In genomic region chr7:63936986-63937235, GRCm38 (mm10) we compare ENCODE assay signal across 9 mouse cellular contexts. TPM values are rescaled to one million over a fixed set of nuclear protein-coding genes. Genes with fewer than 3 reads are reported as not detected.
DNase-seq lines count a peak whose midpoint lies in the region; ATAC-seq and TF ChIP-seq lines count a peak whose summit lies in the region.
"Had no signal": no experiment of that assay in that cellular context is flagged by ENCODE, and none has a peak within 500 bp of the region (broad histone marks: within the 10 kb centered on the region; RNA-seq: fewer than 3 reads in every experiment).

No protein-coding gene starts in this region.

- peaks cover 59% of the 10 kb centered on the region for H3K79me2 ChIP-seq in MEL (ENCODE audit: control insufficient read depth, insufficient read depth, low read length, poor library complexity)

- TF ChIP-seq POLR2A in MEL (IDR thresholded peaks at IDR 0.05; ENCODE audit: control insufficient read depth in 1 of 2, insufficient read depth in 1 of 2, low read depth in 1 of 2, low read length in 2 of 2, poor library complexity in 1 of 2): peak in 1 of 2 experiments; percentile 16; a peak in 1 of 4 replicates

- H3K4me3 ChIP-seq in heart, postnatal 0 days (ENCODE audit: low read depth, low read length): peak overlapping the region; percentile 98
- H3K4me3 ChIP-seq in MEL (ENCODE audit: control insufficient read depth in 1 of 2, insufficient read depth in 1 of 2, low read depth in 2 of 2, low read length in 2 of 2): peak overlapping the region; percentile 77 to 96
- H3K4me3 ChIP-seq in hindbrain, embryonic 12.5 days: peak overlapping the region; percentile 68
- peak overlapping the region; percentile 80 for H3K4me3 ChIP-seq in midbrain, embryonic 13.5 days (replicated peaks)

- no peak for ATAC-seq in heart, postnatal 0 days (ENCODE audit: insufficient read depth, low read depth)
- ATAC-seq in hindbrain, embryonic 12.5 days (ENCODE audit: low FRiP score): no peak
- no peak for ATAC-seq in midbrain, embryonic 13.5 days

- TF ChIP-seq CTCF in heart, postnatal 0 days (IDR thresholded peaks at IDR 0.05; ENCODE audit: low read depth): no peak
- TF ChIP-seq CTCF in MEL (IDR thresholded peaks at IDR 0.05 in 2 of 3, conservative IDR thresholded peaks at IDR 0.05 in 1 of 3; ENCODE audit: control insufficient read depth in 1 of 3, insufficient read depth in 1 of 3, low read depth in 2 of 3, low read length in 3 of 3, poor library complexity in 1 of 3, severe bottlenecking in 1 of 3): no peak

- no peaks in the 10 kb centered on the region for H3K9me3 ChIP-seq in heart, postnatal 0 days (replicated peaks; ENCODE audit: control insufficient read depth, low read length)
- H3K9me3 ChIP-seq in MEL (replicated peaks; ENCODE audit: insufficient read depth, low read length): no peaks in the 10 kb centered on the region
- no peaks in the 10 kb centered on the region for H3K9me3 ChIP-seq in hindbrain, embryonic 12.5 days (replicated peaks)
- H3K9me3 ChIP-seq in midbrain, embryonic 13.5 days: no peaks in the 10 kb centered on the region

- TF ChIP-seq EP300 in heart, postnatal 0 days (IDR thresholded peaks at IDR 0.05; ENCODE audit: low read depth): no peak
- TF ChIP-seq EP300 in MEL (IDR thresholded peaks at IDR 0.05; ENCODE audit: low read depth in 1 of 2, low read length in 2 of 2): no peak

- peak overlapping the region; percentile 96 for H3K9ac ChIP-seq in heart, postnatal 0 days (replicated peaks; ENCODE audit: low read depth, low read length)
- peak overlapping the region; percentile 85 for H3K9ac ChIP-seq in MEL (ENCODE audit: control insufficient read depth, low read depth, low read length, poor library complexity, severe bottlenecking)
- peak overlapping the region; percentile 90 for H3K9ac ChIP-seq in hindbrain, embryonic 12.5 days
- peak overlapping the region; percentile 90 for H3K9ac ChIP-seq in midbrain, embryonic 13.5 days (replicated peaks)

- peak overlapping the region; percentile 98 for H3K27ac ChIP-seq in heart, postnatal 0 days (ENCODE audit: low read depth)
- H3K27ac ChIP-seq in MEL (ENCODE audit: control insufficient read depth, low read depth, low read length): peak overlapping the region; percentile 89
- peak overlapping the region; percentile 88 for H3K27ac ChIP-seq in hindbrain, embryonic 12.5 days
- H3K27ac ChIP-seq in midbrain, embryonic 13.5 days: peak overlapping the region; percentile 96

- intact Hi-C loops in heart, postnatal 36 days (cut with DNase I): loop anchor here (1.0 to 5.0 kb wide), 8 partner anchors 24 to 350 kb away; partner anchors contain the start of gene Mtmr10

- 0 out of 2 replicates have a peak, but pooled peaks cover 3% of the 10 kb centered on the region for H3K36me3 ChIP-seq in heart, postnatal 0 days (replicated peaks; ENCODE audit: control insufficient read depth, insufficient read depth, low read length)
- H3K36me3 ChIP-seq in MEL (ENCODE audit: control insufficient read depth in 1 of 2, insufficient read depth in 2 of 2, low read length in 2 of 2): peaks cover 0 to 38% of the 10 kb centered on the region in 2 experiments; a peak in 2 of 4 replicates
- no peaks in the 10 kb centered on the region for H3K36me3 ChIP-seq in hindbrain, embryonic 12.5 days
- no peaks in the 10 kb centered on the region for H3K36me3 ChIP-seq in midbrain, embryonic 13.5 days

- TF ChIP-seq RAD21 in MEL (IDR thresholded peaks at IDR 0.05; ENCODE audit: low read depth, low read length): no peak

- DNase-seq in heart, postnatal 0 days (ENCODE audit: low spot score): no peak
- no peak for DNase-seq in heart, postnatal 36 days
- DNase-seq in MEL (ENCODE audit: low read depth, low spot score): peak; percentile 73
- DNase-seq in thymus, postnatal 25 days: no peak
- no peak for DNase-seq in frontal cortex, postnatal 36 days (ENCODE audit: low spot score in 2 of 2)
- DNase-seq in adrenal gland, postnatal 36 days: no peak

- H3K27me3 ChIP-seq in heart, postnatal 0 days (ENCODE audit: control insufficient read depth, insufficient read depth, low read length): no peaks in the 10 kb centered on the region
- H3K27me3 ChIP-seq in MEL (ENCODE audit: control insufficient read depth in 1 of 2, insufficient read depth in 2 of 2, low read length in 2 of 2): no peaks in the 10 kb centered on the region
- H3K27me3 ChIP-seq in hindbrain, embryonic 12.5 days: no peaks in the 10 kb centered on the region
- H3K27me3 ChIP-seq in midbrain, embryonic 13.5 days: peaks cover 5% of the 10 kb centered on the region

- H3K4me1 ChIP-seq in heart, postnatal 0 days (ENCODE audit: control insufficient read depth, insufficient read depth): peaks cover 37% of the 10 kb centered on the region
- peaks cover 36 to 39% of the 10 kb centered on the region in 2 experiments for H3K4me1 ChIP-seq in MEL (ENCODE audit: control insufficient read depth in 1 of 2, insufficient read depth in 2 of 2, low read length in 2 of 2)
- H3K4me1 ChIP-seq in hindbrain, embryonic 12.5 days: peaks cover 29% of the 10 kb centered on the region
- H3K4me1 ChIP-seq in midbrain, embryonic 13.5 days (replicated peaks): peaks cover 40% of the 10 kb centered on the region

- H3K4me2 ChIP-seq in heart, postnatal 0 days (ENCODE audit: low read depth, low read length): peak overlapping the region; percentile 87
- H3K4me2 ChIP-seq in hindbrain, embryonic 12.5 days (replicated peaks): peak overlapping the region; percentile 90
- H3K4me2 ChIP-seq in midbrain, embryonic 13.5 days (replicated peaks): peak overlapping the region; percentile 93

- WGBS in heart, postnatal 0 days: under 1% methylated on average over 11 of the region's 11 CpGs
- under 1% methylated on average over 11 of the region's 11 CpGs for WGBS in hindbrain, embryonic 12.5 days
- 0% methylated on average over 11 of the region's 11 CpGs for WGBS in midbrain, embryonic 13.5 days

TF ChIP-seq in MEL, 35 proteins besides CTCF, POLR2A, EP300 and RAD21:
- TF ChIP-seq TAL1 (IDR thresholded peaks at IDR 0.05; ENCODE audit: low read length): no peak
- 0 out of 2 replicates have a peak, but pooled peaks have one; percentile 3 for TF ChIP-seq NRF1 (IDR thresholded peaks at IDR 0.05; ENCODE audit: insufficient read depth, low read depth, low read length, poor library complexity, severe bottlenecking)
- TF ChIP-seq POLR2AphosphoS2 (IDR thresholded peaks at IDR 0.05; ENCODE audit: low read length): no peak
- TF ChIP-seq CHD2 (IDR thresholded peaks at IDR 0.05; ENCODE audit: low read length): no peak
- TF ChIP-seq SIN3A (IDR thresholded peaks at IDR 0.05; ENCODE audit: low read length): peak; percentile 76; the same call in 1 of the 2 replicates
- TF ChIP-seq JUND (IDR thresholded peaks at IDR 0.05; ENCODE audit: low read depth, low read length): no peak
- no peak for TF ChIP-seq ZKSCAN1 (IDR thresholded peaks at IDR 0.05; ENCODE audit: low read depth, low read length)
- no peak for TF ChIP-seq ZNF384 (IDR thresholded peaks at IDR 0.05; ENCODE audit: low read depth, low read length)
- no peak for TF ChIP-seq TCF12 (IDR thresholded peaks at IDR 0.05; ENCODE audit: low read depth, low read length)
- no peak for TF ChIP-seq ZMIZ1 (IDR thresholded peaks at IDR 0.05; ENCODE audit: low read depth, low read length)
- no peak for TF ChIP-seq MYB (IDR thresholded peaks at IDR 0.05; ENCODE audit: low read depth, low read length)
- no peak for TF ChIP-seq NELFE (IDR thresholded peaks at IDR 0.05; ENCODE audit: low read depth, low read length)
- 0 out of 2 replicates have a peak, but pooled peaks have one; percentile 5 for TF ChIP-seq HCFC1 (IDR thresholded peaks at IDR 0.05; ENCODE audit: low read depth, low read length)
- TF ChIP-seq MAZ (IDR thresholded peaks at IDR 0.05; ENCODE audit: low read depth, low read length): no peak
- no peak for TF ChIP-seq USF1 (IDR thresholded peaks at IDR 0.05; ENCODE audit: low read depth, low read length)
- no peak for TF ChIP-seq MYC (IDR thresholded peaks at IDR 0.05; ENCODE audit: low read depth, low read length)
- no peak for TF ChIP-seq KAT2A (conservative IDR thresholded peaks at IDR 0.05; ENCODE audit: low read depth, low read length)
- 0 out of 2 replicates have a peak, but pooled peaks have one; percentile 23 for TF ChIP-seq POLR2AphosphoS5 (IDR thresholded peaks at IDR 0.05; ENCODE audit: borderline replicate concordance, low read depth, low read length)
TF ChIP-seq in MEL: peak in this region for 4.

RNA-seq across cellular contexts. Expression of gene Klf13, which starts 1.8 kb away (rescaled TPM):
- total RNA-seq in heart, postnatal 0 days (2014; rRNA removed; ENCODE audit: low replicate concordance): 40.7 and 47.4 TPM in 2 replicates
- polyA plus RNA-seq in heart, postnatal 0 days (2015; fragmentation: Nextera tagmentation; extraction: Ambion mirVana): 26.0 and 26.5 TPM in 2 replicates
- 10 to 100 TPM; 49.2 to 58.7 TPM for total RNA-seq in heart, postnatal 36 days (2021)
- 20.5 and 21.6 TPM in 2 replicates for total RNA-seq in MEL (2012; rRNA removed)
- 100 to 1,000 TPM in 1 of 2 experiments, 10 to 100 TPM in 1; 26.9 to 118 TPM for polyA plus RNA-seq in MEL (2012; ENCODE audit: insufficient read depth in 1 of 2, insufficient read length in 2 of 2, low read depth in 1 of 2, low replicate concordance in 2 of 2, missing spikeins in 1 of 2)
- 28.1 and 30.1 TPM in 2 replicates for polyA plus RNA-seq in hindbrain, embryonic 12.5 days (2016; fragmentation: Nextera tagmentation; extraction: Ambion mirVana)
- 24.4 and 24.7 TPM in 2 replicates for polyA plus RNA-seq in midbrain, embryonic 13.5 days (2015; fragmentation: Nextera tagmentation; extraction: Ambion mirVana)
- 10 to 100 TPM; 73.9 to 77.8 TPM for total RNA-seq in adrenal gland, postnatal 36 days (2021)

RNA-seq across cellular contexts. Expression of gene E030018B13Rik, which starts 20.3 kb away (rescaled TPM):
- not detected in 2 replicates for total RNA-seq in heart, postnatal 0 days (2014; rRNA removed; ENCODE audit: low replicate concordance)
- polyA plus RNA-seq in heart, postnatal 0 days (2015; fragmentation: Nextera tagmentation; extraction: Ambion mirVana): 0.11 and 0.15 TPM in 2 replicates
- not detected for total RNA-seq in heart, postnatal 36 days (2021)
- not detected in 2 replicates for total RNA-seq in MEL (2012; rRNA removed)
- under 1 TPM in 1 of 2 experiments, not detected in 1; 0.07 TPM for polyA plus RNA-seq in MEL (2012; ENCODE audit: insufficient read depth in 1 of 2, insufficient read length in 2 of 2, low read depth in 1 of 2, low replicate concordance in 2 of 2, missing spikeins in 1 of 2)
- polyA plus RNA-seq in hindbrain, embryonic 12.5 days (2016; fragmentation: Nextera tagmentation; extraction: Ambion mirVana): 0.21 TPM in 1 of 2 replicates, not detected in the other
- 0.22 and 0.27 TPM in 2 replicates for polyA plus RNA-seq in midbrain, embryonic 13.5 days (2015; fragmentation: Nextera tagmentation; extraction: Ambion mirVana)
- not detected for total RNA-seq in adrenal gland, postnatal 36 days (2021)
- total RNA-seq: gastrocnemius, postnatal 25 days had no signal
